Mouse (Mus musculus) subcutaneous adipose tissue, adult 2 months (tissue): Measurements from ENCODE around the gene Zfp651. TPM values are rescaled to one million over a fixed set of nuclear protein-coding genes. Genes with fewer than 3 reads are reported as not detected.

ENCODE experiments used
- polyA plus RNA-seq: library from polyadenylated mRNA; depleted of rRNA; stranded (reverse); fragments of >200 nt; gene quantifications from 2 replicates; pipeline ENCODE4 v1.2.3, GENCODE M21; 2012; ENCODE audit warnings: low replicate concordance; rRNA removed

Gene Zfp651
- polyA plus RNA-seq: 36.5 and 71.2 TPM in 2 replicates

DNA sequence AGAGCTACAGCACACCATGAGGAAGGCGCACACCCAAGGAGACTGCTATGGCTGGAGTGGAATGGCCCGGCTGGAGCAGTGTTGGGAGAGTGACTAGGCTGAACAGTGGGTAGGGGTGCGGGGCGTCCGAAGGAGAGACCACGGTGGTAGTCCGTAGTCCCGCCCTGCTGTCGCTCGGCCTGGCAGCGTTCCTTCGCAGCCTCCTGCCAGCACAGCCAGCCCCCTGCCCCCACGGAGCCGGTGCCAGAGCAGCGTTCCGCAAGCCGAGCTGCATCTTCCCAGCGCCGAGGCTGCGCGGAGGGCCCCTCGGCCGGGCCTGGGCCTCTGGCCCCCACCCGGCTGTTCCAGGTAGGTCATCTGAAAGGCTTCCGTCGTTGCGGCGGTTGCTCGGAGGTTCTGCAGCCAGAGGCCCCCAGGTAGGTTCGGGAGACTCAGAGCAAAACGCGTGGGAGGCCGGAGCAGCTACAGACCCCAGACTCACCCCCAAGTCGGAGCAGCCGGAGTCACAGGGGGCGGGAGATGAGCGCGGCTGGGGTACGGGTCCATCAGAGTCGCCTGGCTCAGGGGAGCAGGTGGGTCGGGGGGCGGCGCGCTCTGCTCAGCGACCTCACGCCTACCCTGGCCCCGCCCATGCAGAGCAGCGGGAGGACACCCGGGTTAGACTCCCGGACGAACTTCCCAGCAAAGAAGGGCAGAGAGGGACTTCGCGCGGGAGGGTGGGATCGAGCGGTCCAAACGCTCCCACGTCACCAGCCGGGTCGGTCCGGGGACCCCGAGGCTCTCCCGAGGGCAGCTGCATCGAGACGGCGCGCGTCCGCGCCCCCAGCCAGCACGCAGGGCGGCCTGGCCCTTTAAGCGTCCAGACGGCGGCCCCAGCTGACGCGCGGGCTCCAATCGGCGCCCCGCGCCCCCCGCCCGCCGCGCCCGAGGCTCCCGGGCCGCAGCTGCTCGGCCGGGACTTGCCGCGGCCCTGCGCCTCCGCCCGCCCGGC lies at the start of gene Zfp651:
Zfp651 (plus strand) TSS at position 240 of the 991 bp plus-strand sequence.

DNA sequence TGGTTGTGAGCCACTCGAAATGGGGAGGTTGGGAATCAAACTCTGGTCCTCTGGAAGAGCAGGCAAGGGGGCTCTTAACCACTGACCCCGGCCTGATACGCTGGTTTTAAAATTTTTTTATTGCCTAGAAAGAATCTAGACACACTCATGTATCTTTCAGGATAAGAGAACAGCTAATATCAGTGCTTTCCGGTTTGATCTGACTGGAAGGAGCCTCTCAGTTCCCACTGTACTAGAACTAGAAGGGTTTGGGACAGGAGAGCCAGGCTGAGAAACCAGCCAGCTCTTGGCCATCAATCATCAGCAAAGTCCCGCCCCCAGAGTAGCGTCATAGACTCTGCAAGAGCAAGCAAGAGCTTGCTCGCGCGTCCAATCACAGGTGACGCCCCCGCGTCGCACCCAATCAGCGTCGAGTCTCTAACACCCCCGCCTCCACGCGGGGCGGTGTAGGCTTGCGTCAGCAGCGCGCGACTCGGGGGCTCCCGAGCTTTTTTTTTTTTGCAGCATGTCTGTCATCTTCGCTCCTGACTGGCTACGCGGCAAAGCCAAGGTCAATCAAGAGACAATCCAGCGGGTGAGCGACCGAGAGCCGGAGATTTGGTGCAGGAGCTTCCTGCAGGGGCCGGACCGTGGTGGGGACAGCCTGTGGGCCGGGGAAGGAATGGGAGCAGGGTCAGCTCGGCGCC lies 49.1 kb upstream of the Zfp651 start, which contains the start of gene Ss18l2:
Ss18l2 (plus strand) TSS at position 432 of the 686 bp plus-strand sequence.

DNA sequence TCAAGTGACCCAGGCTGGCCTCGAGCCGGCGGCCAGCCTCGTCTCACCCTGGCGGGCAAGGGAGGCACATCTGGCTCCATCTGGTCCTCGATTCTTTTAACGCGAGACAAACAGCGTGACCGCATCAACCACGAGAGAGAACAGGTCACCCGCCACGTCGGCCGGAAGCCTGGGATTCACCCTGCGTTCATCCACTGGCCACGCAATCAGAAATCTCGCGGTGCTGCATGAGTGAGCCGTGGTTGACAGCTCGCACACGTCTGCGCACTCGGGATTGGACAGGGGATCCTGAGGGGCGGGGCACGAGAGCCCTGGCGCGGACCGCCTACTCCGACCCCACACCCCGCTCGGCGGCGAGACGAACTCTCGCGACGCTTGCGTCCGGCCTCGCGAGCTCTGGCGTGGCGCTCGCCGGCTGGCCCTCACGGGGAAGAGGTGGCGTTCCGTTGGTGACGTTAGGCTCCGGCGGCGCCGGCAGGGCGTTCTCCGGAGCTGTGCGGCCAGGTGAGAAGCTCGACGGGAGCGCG lies 40.3 kb upstream of the Zfp651 start, which contains the start of gene Nktr:
Nktr (plus strand) TSS at position 378 of the 527 bp plus-strand sequence.

DNA sequence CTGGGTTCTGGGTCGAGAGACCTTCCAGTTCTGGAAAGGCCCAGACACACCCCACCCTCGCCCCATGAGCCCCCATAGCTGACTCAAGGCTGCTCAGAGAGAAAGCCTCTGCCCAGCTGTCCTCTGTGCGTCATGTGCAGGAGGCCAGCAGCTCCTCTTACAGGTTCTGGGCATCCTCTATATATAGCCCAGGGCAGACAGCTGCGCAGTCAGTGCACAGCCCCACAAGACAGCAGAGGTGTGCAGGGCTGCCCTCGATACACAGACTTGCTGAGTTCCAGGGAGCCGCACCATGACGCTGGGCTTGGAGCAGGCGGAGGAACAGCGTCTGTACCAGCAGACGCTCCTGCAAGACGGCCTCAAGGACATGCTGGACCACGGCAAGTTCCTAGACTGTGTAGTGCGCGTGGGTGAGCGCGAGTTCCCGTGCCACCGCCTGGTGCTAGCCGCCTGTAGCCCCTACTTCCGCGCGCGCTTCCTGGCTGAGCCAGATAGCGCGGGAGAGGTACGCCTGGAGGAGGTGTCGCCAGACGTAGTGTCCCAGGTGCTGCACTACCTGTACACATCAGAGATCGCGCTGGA lies 18.4 kb downstream of the Zfp651 start, which contains the start of gene Klhl40:
Klhl40 (plus strand) TSS at position 124 of the 582 bp plus-strand sequence.

DNA sequence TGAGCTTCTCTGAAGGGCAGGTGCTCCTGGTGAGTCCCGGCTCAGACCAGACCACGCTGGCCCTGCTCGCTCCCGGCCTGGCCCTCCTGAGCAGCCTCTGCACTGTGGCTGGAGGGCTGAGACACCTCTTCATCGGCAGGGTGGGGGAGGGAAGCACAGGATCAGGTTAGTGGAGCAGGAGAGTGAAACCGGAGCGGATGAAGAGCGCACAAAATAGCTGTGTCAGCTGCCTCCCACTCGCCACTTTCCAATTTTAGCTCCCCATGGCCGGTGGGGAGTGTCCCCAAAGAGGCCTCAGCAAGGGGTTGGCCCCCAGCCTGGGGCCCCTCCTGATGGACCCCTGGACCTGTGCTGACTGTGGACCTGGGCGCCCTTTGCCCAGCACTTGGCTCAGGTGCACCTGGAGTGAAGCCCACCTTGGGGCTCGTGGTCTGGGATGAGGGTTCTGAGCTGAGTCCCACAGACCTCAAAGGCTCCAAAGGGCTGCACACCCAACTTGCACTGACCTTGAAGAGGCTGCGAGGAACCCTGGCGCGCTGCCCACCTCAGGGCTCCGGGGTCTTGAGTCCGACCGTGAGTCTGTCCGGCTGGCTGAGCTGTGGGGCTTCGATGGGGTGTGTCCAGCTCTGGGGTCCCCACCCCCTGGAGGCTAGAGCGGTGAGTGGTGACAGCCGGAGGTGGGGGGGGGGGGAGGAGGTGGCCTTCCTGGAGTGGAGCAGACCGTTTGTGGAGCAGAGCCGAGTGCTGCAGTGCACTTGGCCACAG lies 32.8 kb downstream of the Zfp651 start, which contains the start of gene Hhatl:
Hhatl (minus strand) TSS at position 751 of the 765 bp plus-strand sequence.

Other genes starting within 250 kb of the Zfp651 start
- gene Lyzl4, start 117.2 kb upstream of the Zfp651 start, polyA plus RNA-seq: 0.15 TPM in 1 of 2 replicates, not detected in the other
- gene Vipr1, start 116.6 kb upstream of the Zfp651 start, polyA plus RNA-seq: 0.89 and 1.6 TPM in 2 replicates
- gene Sec22c, start 53.8 kb upstream of the Zfp651 start, polyA plus RNA-seq: 9.1 and 9.3 TPM in 2 replicates
- gene Ss18l2, start 49.0 kb upstream of the Zfp651 start, polyA plus RNA-seq: 27.2 and 43.5 TPM in 2 replicates
- gene Nktr, start 40.2 kb upstream of the Zfp651 start, polyA plus RNA-seq: 48.9 and 84.0 TPM in 2 replicates
- gene Klhl40, start 18.3 kb downstream of the Zfp651 start, polyA plus RNA-seq: not detected in 2 replicates
- gene Hhatl, start 33.2 kb downstream of the Zfp651 start, polyA plus RNA-seq: 0.11 and 4.7 TPM in 2 replicates
- 0.40 TPM in 1 of 2 replicates, not detected in the other for gene Ccdc13, start 80.1 kb downstream of the Zfp651 start, polyA plus RNA-seq
- 22.2 and 37.1 TPM in 2 replicates for gene Higd1a, start 99.0 kb downstream of the Zfp651 start, polyA plus RNA-seq
- gene Ackr2, start 139.0 kb downstream of the Zfp651 start, polyA plus RNA-seq: 4.4 and 8.6 TPM in 2 replicates
- 0.14 and 0.41 TPM in 2 replicates for gene Cyp8b1, start 157.0 kb downstream of the Zfp651 start, polyA plus RNA-seq
- gene Fam198a, start 191.7 kb downstream of the Zfp651 start, polyA plus RNA-seq: 2.0 and 8.1 TPM in 2 replicates
- 26.1 and 28.2 TPM in 2 replicates for gene Pomgnt2, start 237.8 kb downstream of the Zfp651 start, polyA plus RNA-seq